In genomic region chr9:14173631-14174323, GRCm38 (mm10) we compare ENCODE assay signal across 8 mouse cellular contexts.
DNase-seq lines count a peak whose midpoint lies in the region; ATAC-seq and TF ChIP-seq lines count a peak whose summit lies in the region.

No protein-coding gene starts in this region.

- H3K4me3 ChIP-seq in hindbrain, embryonic 16.5 days (ENCODE audit: low read length) = no peak overlapping the region
- H3K4me3 ChIP-seq in midbrain, embryonic 12.5 days = no peak overlapping the region
- H3K4me3 ChIP-seq in stomach, postnatal 0 days (ENCODE audit: low read depth, low read length) = no peak overlapping the region

- H3K9me3 ChIP-seq in hindbrain, embryonic 16.5 days (ENCODE audit: control insufficient read depth, low read length) = no peaks in the 10 kb centered on the region
- no peaks in the 10 kb centered on the region for H3K9me3 ChIP-seq in midbrain, embryonic 12.5 days
- H3K9me3 ChIP-seq in stomach, postnatal 0 days (ENCODE audit: control insufficient read depth, low read length) = no peaks in the 10 kb centered on the region

- DNase-seq in adrenal gland, postnatal 10 days = peak; percentile 68
- DNase-seq in cerebellum, postnatal 36 days = peak; percentile 8 to 28
- peak; percentile 68 for DNase-seq in gastrocnemius, postnatal 10 days
- peak; percentile 19 for DNase-seq in left cerebral cortex, adult 11 months (ENCODE audit: low spot score)
- peak; percentile 48 for DNase-seq in stomach, postnatal 0 days (ENCODE audit: low spot score)
- no peak for DNase-seq in B cell, adult 2 months

- no peak for TF ChIP-seq EP300 in stomach, postnatal 0 days (optimal IDR thresholded peaks at IDR 0.05)

- peak overlapping the region; percentile 14; the same call in 1 of the 2 replicates for H3K9ac ChIP-seq in hindbrain, embryonic 16.5 days (ENCODE audit: low read depth, low read length)
- no peak overlapping the region for H3K9ac ChIP-seq in midbrain, embryonic 12.5 days (replicated peaks)
- H3K9ac ChIP-seq in stomach, postnatal 0 days (ENCODE audit: low read length) = peak overlapping the region; percentile 24; the same call in 1 of the 2 replicates

- H3K4me1 ChIP-seq in hindbrain, embryonic 16.5 days (ENCODE audit: control insufficient read depth, insufficient read depth, low read depth, low read length) = peaks cover 31% of the 10 kb centered on the region
- H3K4me1 ChIP-seq in midbrain, embryonic 12.5 days = peaks cover 28% of the 10 kb centered on the region
- H3K4me1 ChIP-seq in stomach, postnatal 0 days (replicated peaks; ENCODE audit: control insufficient read depth, insufficient read depth) = peaks cover 13% of the 10 kb centered on the region; the same call in 1 of the 2 replicates

- 13% methylated on average over 11 of the region's 11 CpGs for WGBS in hindbrain, embryonic 16.5 days
- WGBS in midbrain, embryonic 12.5 days = 18% methylated on average over 11 of the region's 11 CpGs
- WGBS in stomach, postnatal 0 days = 26% methylated on average over 11 of the region's 11 CpGs

- TF ChIP-seq CTCF in stomach, postnatal 0 days (IDR thresholded peaks at IDR 0.05; ENCODE audit: low read depth) = no peak

- no peaks in the 10 kb centered on the region for H3K27me3 ChIP-seq in hindbrain, embryonic 16.5 days (replicated peaks; ENCODE audit: control insufficient read depth, insufficient read depth, low read length)
- H3K27me3 ChIP-seq in midbrain, embryonic 12.5 days = no peaks in the 10 kb centered on the region
- no peaks in the 10 kb centered on the region for H3K27me3 ChIP-seq in stomach, postnatal 0 days (ENCODE audit: control insufficient read depth, insufficient read depth, low read length)

- H3K4me2 ChIP-seq in hindbrain, embryonic 16.5 days (ENCODE audit: low read length) = peak overlapping the region; percentile 31
- H3K4me2 ChIP-seq in midbrain, embryonic 12.5 days (replicated peaks) = peak overlapping the region; percentile 18; the same call in 1 of the 2 replicates
- H3K4me2 ChIP-seq in stomach, postnatal 0 days (replicated peaks; ENCODE audit: low read depth) = peak overlapping the region; percentile 1; the same call in 1 of the 2 replicates

- H3K27ac ChIP-seq in hindbrain, embryonic 16.5 days (ENCODE audit: low read depth, low read length) = peak overlapping the region; percentile 74
- H3K27ac ChIP-seq in midbrain, embryonic 12.5 days (replicated peaks) = peak overlapping the region; percentile 62
- H3K27ac ChIP-seq in stomach, postnatal 0 days (replicated peaks) = peak overlapping the region; percentile 86

- H3K36me3 ChIP-seq in hindbrain, embryonic 16.5 days (ENCODE audit: control insufficient read depth, insufficient read depth, low read length) = no peaks in the 10 kb centered on the region
- H3K36me3 ChIP-seq in midbrain, embryonic 12.5 days = no peaks in the 10 kb centered on the region
- H3K36me3 ChIP-seq in stomach, postnatal 0 days (ENCODE audit: control insufficient read depth, insufficient read depth, low read length) = no peaks in the 10 kb centered on the region

- ATAC-seq in hindbrain, embryonic 16.5 days = peak; percentile 95
- peak; percentile 82 for ATAC-seq in midbrain, embryonic 12.5 days (ENCODE audit: low FRiP score, low read depth)
- peak; percentile 81 for ATAC-seq in stomach, postnatal 0 days (ENCODE audit: low FRiP score, low TSS enrichment)

Comparison
In these comparisons a context has a peak if more than half of its experiments do, and no peak if none do; other contexts are left out.
1. DNase-seq: peak in adrenal gland, postnatal 10 days (single experiment), cerebellum, postnatal 36 days (2 of 2), gastrocnemius, postnatal 10 days (single experiment), left cerebral cortex, adult 11 months (single experiment) and stomach, postnatal 0 days (single experiment); none in B cell, adult 2 months (0 of 2).
2. Peak in every context shown above with its lines, with median percentiles within 50 percentile points of each other: ATAC-seq, H3K27ac ChIP-seq and H3K4me2 ChIP-seq.